Mouse (Mus musculus) ES-Bruce4 (cell line): ENCODE data around the gene Marf1. TPM values are rescaled to one million over a fixed set of nuclear protein-coding genes. Genes with fewer than 3 reads are reported as not detected.

Experiments used
- H3K27ac ChIP-seq: 2 replicates; pipeline ENCODE4 v1.5.1; 2012; ENCODE audit warnings: low read length, inconsistent platforms; ENCODE audit not compliant: insufficient read depth
- H3K27me3 ChIP-seq: 2 replicates; pipeline ENCODE4 v1.6.1; 2012; ENCODE audit warnings: mild to moderate bottlenecking, low read length, inconsistent platforms; ENCODE audit not compliant: control insufficient read depth, poor library complexity, insufficient read depth, severe bottlenecking
- H3K36me3 ChIP-seq: 2 replicates; pipeline ENCODE4 v1.6.1; 2012; ENCODE audit warnings: inconsistent platforms, mild to moderate bottlenecking, low read length, moderate library complexity; ENCODE audit not compliant: control insufficient read depth, poor library complexity, insufficient read depth, severe bottlenecking
- H3K4me1 ChIP-seq: one replicate; pipeline ENCODE4 v1.8.1; 2011; ENCODE audit warnings: low read length; ENCODE audit not compliant: control insufficient read depth, insufficient read depth
- H3K4me3 ChIP-seq: 2 replicates; pipeline ENCODE4 v1.5.1; 2011; ENCODE audit warnings: low read depth, mild to moderate bottlenecking, low read length
- H3K9ac ChIP-seq: 2 replicates; pipeline ENCODE4 v1.6.1; 2012; ENCODE audit warnings: low read depth, mild to moderate bottlenecking, inconsistent platforms; ENCODE audit not compliant: poor library complexity, severe bottlenecking
- H3K9me3 ChIP-seq: replicated peaks from 2 replicates; pipeline ENCODE4 v1.6.1; 2012; ENCODE audit warnings: mild to moderate bottlenecking, low read length, inconsistent platforms; ENCODE audit not compliant: control insufficient read depth, poor library complexity, insufficient read depth, severe bottlenecking
- CTCF ChIP-seq: IDR thresholded peaks from one replicate; pipeline ENCODE4 v1.8.1; 2011; ENCODE audit warnings: low read depth, low read length
- EP300 ChIP-seq: IDR thresholded peaks from 2 replicates; pipeline ENCODE4 v1.6.1; 2011; ENCODE audit warnings: low read depth, low read length; ENCODE audit not compliant: insufficient read depth
- POLR2A ChIP-seq: IDR thresholded peaks from one replicate; pipeline ENCODE4 v1.8.1; 2011; ENCODE audit warnings: low read length; ENCODE audit not compliant: insufficient read depth
- polyA plus RNA-seq: library from polyadenylated mRNA; stranded (reverse); fragments of >200 nt; gene quantifications from 2 replicates; pipeline ENCODE4 v1.2.4, GENCODE M21; 2011; ENCODE audit warnings: low read depth; ENCODE audit not compliant: missing spikeins, insufficient read depth, insufficient read length

Gene Marf1
- polyA plus RNA-seq, 1 experiment: 72.3 TPM

- TF ChIP-seq EP300: no peak
- no peak for TF ChIP-seq CTCF
- no peak for TF ChIP-seq POLR2A
- Histone ChIP-seq H3K9ac (no peak overlapping the region), H3K4me1 (no peaks in the 10 kb centered on the region), H3K9me3 (no peaks in the 10 kb centered on the region), H3K4me3 (no peak overlapping the region), H3K36me3 (peaks cover 35% of the 10 kb centered on the region), H3K27ac (no peak overlapping the region), H3K27me3 (no peaks in the 10 kb centered on the region)
These were observed 11.4 kb downstream of the Marf1 start for GRCm38 (mm10) chr16:14151718-14152117.

GRCm38 (mm10) chr16:14147712-14148111 is 15.4 kb downstream of the Marf1 start:
- H3K27me3 ChIP-seq: no peaks in the 10 kb centered on the region
- H3K9ac ChIP-seq: no peak overlapping the region
- H3K4me3 ChIP-seq: no peak overlapping the region
- H3K36me3 ChIP-seq: peaks cover 44% of the 10 kb centered on the region
- no peaks in the 10 kb centered on the region for H3K4me1 ChIP-seq
- H3K9me3 ChIP-seq: no peaks in the 10 kb centered on the region
- no peak for TF ChIP-seq CTCF
- no peak for TF ChIP-seq EP300
- TF ChIP-seq POLR2A: no peak
- H3K27ac ChIP-seq: no peak overlapping the region

GRCm38 (mm10) chr16:14143298-14143697 is 19.9 kb downstream of the Marf1 start:
- H3K36me3 ChIP-seq: peaks cover 62% of the 10 kb centered on the region
- H3K4me3 ChIP-seq: no peak overlapping the region
- H3K4me1 ChIP-seq: no peaks in the 10 kb centered on the region
- H3K9me3 ChIP-seq: no peaks in the 10 kb centered on the region
- no peak overlapping the region for H3K27ac ChIP-seq
- no peaks in the 10 kb centered on the region for H3K27me3 ChIP-seq
- no peak overlapping the region for H3K9ac ChIP-seq
- TF ChIP-seq CTCF (no peak), EP300 (no peak), POLR2A (no peak)

- TF ChIP-seq CTCF: no peak
These were observed 24.0 kb downstream of the Marf1 start for GRCm38 (mm10) chr16:14139106-14139505.

GRCm38 (mm10) chr16:14137976-14138561 is 25.1 kb downstream of the Marf1 start:
- Histone ChIP-seq H3K27me3 (no peaks in the 10 kb centered on the region), H3K36me3 (peaks cover 68% of the 10 kb centered on the region), H3K4me3 (no peak overlapping the region), H3K4me1 (no peaks in the 10 kb centered on the region), H3K27ac (no peak overlapping the region), H3K9me3 (no peaks in the 10 kb centered on the region), H3K9ac (no peak overlapping the region)
- TF ChIP-seq CTCF (no peak), POLR2A (no peak), EP300 (no peak)

More at GRCm38 (mm10) chr16:14139106-14139505, 24.0 kb downstream of the Marf1 start:
- Histone ChIP-seq H3K4me3 (no peak overlapping the region), H3K36me3 (peaks cover 68% of the 10 kb centered on the region), H3K27ac (no peak overlapping the region), H3K9ac (no peak overlapping the region), H3K27me3 (no peaks in the 10 kb centered on the region), H3K9me3 (no peaks in the 10 kb centered on the region), H3K4me1 (no peaks in the 10 kb centered on the region)

- H3K9me3 ChIP-seq: no peaks in the 10 kb centered on the region
- no peaks in the 10 kb centered on the region for H3K27me3 ChIP-seq
- H3K4me3 ChIP-seq: no peak overlapping the region
- no peak overlapping the region for H3K9ac ChIP-seq
- no peak overlapping the region for H3K27ac ChIP-seq
- no peak for TF ChIP-seq CTCF
- TF ChIP-seq EP300: no peak
- no peak for TF ChIP-seq POLR2A
- H3K4me1 ChIP-seq: no peaks in the 10 kb centered on the region
- H3K36me3 ChIP-seq: peaks cover 59% of the 10 kb centered on the region
These were observed 28.1 kb downstream of the Marf1 start for GRCm38 (mm10) chr16:14135014-14135413.
